Mouse (Mus musculus) spleen, adult 18-20 months (tissue): ENCODE data around the gene Il17a.
"Not testable (repeated sequence)": the region's sequence is repeated elsewhere in the genome, so short reads cannot be mapped to it uniquely, and the experiment has no call there.

Experiments
- DNase-seq, 2 experiments: peaks; one replicate each; pipeline ENCODE4 v3.0.0; 2022; ENCODE audit warnings: mixed read lengths in 2 of 2

Il17a gene

GRCm38 (mm10) chr1:20730903-20731302 lies at the start of gene Il17a:
Gene Il17a (plus strand): TSS chr1:20730905.
- no peak for DNase-seq

- DNase-seq: no peak
Measured at GRCm38 (mm10) chr1:20682849-20683248, 47.9 kb upstream of the Il17a start.

- DNase-seq: no peak
Measured at GRCm38 (mm10) chr1:20683386-20683785, 47.3 kb upstream of the Il17a start.

GRCm38 (mm10) chr1:20683853-20684252 lies 46.9 kb upstream of the Il17a start:
- no peak for DNase-seq

DNA sequence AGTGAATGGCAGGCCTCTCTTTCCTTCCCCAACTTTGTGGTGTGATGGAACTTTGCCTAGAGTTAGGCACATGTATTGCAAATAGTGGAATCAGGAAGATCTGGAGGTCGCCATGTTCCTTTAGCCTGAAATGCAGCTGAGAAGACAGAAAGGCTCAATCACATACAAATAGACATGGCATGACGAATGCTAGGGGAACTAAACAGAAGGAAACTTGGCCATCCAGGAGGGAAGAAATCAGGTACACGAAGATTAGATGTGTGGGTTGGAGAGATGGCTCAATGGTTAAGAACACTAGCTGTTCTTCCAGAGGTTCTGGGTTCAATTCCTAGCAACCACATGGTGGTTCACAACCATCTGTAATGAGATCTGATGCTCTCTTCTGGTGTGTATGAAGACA lies 46.3 kb upstream of the Il17a start:
- no peak for DNase-seq

GRCm38 (mm10) chr1:20685393-20685792 lies 45.3 kb upstream of the Il17a start:
- no peak for DNase-seq

DNA sequence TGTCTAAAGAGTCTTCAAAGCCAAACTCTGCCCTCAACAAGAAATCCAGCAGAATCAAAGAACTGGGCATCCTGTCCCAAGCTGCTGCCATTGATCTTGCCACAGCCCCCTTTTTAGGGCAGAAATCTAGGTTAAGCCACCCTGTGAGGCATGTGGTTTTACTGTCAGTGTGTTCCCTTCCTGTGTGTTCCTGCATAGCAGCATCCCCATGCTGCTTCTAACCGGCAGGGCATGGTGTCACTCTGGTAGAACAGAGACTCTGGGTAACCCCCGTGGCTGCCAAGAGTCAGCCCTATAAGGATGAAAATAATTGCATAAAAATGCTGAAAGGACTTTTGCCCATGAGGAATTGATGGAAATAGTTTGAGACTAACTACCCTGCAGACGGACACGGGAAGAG lies 44.8 kb upstream of the Il17a start:
- DNase-seq: no peak

DNA sequence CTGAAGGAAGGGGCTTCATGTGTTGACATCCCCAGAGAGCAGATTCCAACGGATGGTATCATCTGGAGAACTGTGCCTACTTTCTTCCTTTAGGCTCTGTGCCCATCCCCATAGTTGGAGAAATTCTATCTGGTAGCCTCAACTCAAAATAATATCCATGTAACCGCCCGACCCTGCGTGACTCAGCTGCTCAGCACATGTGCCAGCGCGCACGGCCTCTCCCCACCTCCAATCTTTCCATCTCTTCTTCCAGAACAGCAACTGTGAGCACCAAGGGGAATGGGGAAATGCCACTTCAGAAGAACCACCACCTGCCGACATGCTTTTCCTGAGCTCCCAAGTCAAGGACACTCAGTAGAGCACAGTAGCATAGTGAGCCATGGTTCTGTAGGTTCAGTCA lies 39.4 kb upstream of the Il17a start:
- no peak for DNase-seq

DNA sequence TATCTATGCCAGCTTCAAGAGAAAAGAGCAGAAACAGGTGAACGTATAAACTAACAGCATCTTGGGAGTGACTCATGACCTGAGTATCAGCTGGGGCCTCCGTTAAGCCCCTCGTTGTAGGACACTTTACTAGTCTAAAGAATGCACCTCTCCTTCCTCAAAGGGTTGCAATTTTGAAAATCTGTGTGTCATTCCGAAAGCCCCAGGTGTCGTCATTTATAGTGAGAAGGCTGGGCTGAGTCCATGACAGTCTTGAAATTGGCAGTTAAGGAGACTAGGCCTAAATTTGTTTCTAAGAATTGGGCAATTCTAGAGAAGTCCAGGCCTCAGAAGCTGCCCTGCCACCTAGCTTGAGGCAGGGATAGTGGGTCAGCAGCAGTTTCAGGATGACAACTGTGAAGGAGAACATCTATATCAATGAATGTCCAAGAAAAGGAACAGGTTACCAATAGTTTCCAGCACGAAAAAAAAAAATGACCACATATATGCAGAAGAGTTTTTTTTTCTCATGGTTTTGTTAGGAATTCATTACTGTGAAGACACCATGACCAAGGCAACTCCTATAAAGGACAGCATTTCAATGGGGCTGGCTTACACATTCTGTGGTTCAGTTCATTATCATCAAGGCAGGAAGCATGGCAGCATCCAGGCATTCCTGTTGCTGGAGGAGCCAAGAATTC lies 36.9 kb upstream of the Il17a start:
- no peak for DNase-seq

- DNase-seq: no peak
Measured at GRCm38 (mm10) chr1:20700011-20700410, 30.7 kb upstream of the Il17a start.

DNA sequence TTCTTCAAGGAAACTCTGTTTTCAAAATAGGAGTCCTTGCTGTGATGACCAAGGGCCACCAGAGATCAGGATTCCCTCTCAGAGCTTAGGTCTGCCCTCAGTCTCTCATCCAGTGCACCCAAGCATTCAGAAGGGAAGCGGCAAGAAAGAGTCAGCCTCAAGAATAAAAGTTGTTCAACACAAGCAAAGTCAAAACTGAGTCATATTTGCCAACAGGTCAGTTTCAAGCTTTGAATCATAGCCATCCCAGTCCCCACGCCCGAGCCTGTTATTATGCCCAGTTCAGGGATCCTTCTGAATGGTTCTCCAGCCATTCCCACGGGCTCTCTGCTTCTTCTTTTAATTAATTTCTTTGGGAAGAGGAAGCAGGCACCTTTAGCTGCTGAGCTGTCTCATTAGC lies 5.9 kb downstream of the Il17a start:
- no peak for DNase-seq

- no peak for DNase-seq
Measured at GRCm38 (mm10) chr1:20738483-20738882, 7.8 kb downstream of the Il17a start.

GRCm38 (mm10) chr1:20740496-20740998 lies 9.8 kb downstream of the Il17a start:
- no peak for DNase-seq

DNA sequence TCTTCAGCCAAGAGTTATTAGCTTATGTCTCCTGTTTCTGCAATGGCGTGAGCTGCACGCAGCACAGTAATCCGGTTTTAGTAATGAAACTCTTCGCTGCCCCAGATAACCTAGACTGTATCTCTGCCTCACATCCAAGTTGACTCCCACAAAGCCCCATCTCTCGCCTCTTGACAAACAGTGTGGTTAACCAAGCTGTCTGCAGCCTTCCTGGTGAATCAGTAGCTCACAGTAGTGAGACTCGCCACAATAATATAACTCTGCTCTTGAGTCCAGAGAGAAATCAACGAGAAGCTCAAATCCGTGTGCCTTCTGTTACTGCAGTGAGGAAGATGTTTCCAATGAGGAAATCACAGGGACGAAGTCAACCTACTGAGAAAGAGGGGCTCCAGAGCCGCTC lies 23.7 kb downstream of the Il17a start:
- no peak for DNase-seq

- no peak for DNase-seq
Measured at GRCm38 (mm10) chr1:20757586-20757985, 26.9 kb downstream of the Il17a start.

GRCm38 (mm10) chr1:20759799-20760198 lies 29.1 kb downstream of the Il17a start:
- DNase-seq: no peak

DNA sequence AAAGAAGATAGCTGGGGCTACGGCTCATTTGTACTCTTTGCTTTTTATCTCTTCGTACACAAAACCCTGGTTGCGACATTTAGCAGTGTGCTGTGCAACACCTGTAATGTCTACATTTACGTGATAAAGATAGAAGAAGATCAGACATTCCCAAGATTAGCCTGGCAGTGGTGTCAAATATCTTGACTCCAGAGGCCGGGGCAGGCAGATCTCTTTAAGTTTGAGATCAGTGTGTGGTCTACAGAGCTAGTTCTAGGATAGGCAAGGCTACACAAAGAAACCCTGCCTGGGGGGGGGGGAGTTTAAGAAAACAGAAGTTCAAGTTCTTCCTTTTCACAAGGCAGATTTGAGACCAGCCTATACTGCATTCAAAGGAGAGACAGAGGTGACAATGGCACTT lies 29.6 kb downstream of the Il17a start:
- DNase-seq: no peak

DNA sequence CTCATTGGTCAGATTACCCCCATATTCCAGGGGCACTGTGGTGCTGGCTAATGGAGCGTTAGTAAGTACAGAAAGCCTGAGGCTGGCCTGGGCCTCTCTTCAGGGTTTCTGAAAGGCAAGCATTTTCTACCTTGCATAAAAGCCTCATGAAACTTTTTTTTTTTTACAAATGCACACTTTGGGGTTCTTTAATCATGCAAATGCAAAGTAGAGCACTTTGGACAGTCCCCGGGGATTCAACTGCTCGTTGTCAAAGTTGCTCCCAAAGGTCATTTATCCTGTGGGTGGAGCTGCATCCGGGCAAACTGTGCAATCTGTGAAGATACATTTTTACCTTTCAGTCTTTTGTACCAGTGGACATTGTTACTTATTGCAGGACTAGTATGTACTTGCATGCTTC lies 30.7 kb downstream of the Il17a start:
- no peak for DNase-seq

DNA sequence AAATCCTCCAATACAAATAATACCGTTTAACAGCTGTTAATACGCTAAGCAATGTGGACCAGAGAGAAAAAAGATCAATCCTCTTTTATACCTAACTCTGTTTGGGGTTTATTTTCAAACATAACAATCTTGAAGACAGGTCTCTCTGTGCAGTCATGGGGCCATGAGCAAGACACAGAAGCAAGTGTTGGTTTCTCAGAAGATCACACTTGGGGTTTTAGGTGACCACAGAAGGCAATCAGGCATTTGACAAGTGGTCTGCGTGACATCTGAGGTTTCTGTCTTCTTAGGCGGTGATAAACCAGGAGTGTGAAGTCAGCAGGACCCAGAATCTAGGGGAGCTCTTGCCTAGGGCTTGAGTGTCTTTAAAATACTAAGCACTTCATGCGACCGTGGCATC lies 35.8 kb downstream of the Il17a start:
- DNase-seq: no peak

DNA sequence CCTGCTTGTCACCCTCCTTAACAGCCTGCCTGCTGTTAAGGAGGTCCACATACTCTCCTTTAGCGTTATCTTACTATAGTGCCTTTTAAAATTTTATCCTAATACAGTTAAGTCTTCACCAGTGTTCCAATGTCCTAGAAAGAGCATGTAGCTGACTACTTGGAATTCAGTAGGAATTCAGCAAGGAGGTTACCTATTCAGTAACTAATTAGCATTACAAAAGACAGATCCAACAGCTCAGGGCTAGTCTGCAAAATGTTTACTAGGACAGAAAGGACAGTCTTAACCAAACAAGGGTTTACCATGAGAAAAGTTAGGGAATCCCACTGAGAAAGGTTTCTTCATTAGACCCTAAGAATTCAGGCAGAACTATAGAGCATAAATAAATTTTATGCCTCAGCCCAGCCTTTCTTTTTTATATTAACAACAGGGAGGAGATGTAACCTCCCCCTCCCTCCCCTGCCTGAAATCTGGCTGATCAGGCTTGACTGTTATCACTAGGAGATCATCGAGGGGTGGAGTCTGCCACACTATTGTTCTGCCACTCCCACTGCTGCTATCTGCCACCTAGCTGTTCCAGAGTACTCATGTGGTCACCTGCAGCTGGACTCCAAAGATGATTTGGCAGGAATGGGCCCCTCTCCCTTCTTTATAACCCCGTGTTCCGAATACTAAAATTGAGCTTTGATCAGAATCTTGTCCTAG lies 43.5 kb downstream of the Il17a start:
- not testable (repeated sequence) for DNase-seq

DNA sequence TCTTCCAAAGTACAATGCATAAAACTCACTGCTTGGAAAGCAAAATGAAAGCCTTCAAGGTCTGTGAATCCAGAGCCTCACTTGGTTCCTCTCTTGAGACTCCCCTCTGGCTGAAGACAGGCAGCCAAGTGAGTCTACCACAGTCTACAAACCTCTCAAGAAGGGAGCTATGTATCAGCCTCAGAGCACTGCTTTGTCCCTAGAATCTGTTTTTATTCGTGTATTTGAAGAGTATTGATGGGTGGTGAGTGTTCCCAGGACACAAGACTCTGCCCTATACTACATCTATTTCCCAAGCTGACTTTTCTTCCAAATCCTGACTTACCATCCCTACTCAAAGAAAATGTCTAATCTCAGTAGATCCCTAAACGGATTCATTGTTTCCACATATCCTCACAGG lies 47.7 kb downstream of the Il17a start:
- DNase-seq: no peak
